Mouse (Mus musculus): ENCODE measurements around the gene Gk5.
"Not testable (repeated sequence)": the region's sequence is repeated elsewhere in the genome, so short reads cannot be mapped to it uniquely, and the experiment has no call there.

Gk5 gene

DNA sequence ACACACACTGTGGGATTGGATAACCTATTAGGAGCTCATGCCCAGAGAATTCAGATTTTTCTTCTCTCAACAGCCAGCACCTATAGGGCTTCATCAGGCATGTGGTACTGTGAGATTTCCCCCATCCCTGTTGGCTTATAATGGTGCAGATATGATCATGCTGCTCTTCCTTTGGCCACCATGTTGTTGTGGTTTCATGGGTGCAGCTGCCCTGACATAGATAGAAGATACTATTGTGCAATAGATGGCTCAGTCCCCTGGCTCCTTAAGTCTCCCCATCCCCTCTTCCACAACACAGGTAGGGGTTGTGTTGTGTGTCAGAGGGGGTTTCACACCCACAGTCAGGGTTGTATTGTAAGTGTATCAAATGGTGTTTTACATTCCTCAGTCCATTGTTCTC is 25.7 kb downstream of the Gk5 start:
- DNase-seq (ENCODE audit: low spot score): no peak

DNA sequence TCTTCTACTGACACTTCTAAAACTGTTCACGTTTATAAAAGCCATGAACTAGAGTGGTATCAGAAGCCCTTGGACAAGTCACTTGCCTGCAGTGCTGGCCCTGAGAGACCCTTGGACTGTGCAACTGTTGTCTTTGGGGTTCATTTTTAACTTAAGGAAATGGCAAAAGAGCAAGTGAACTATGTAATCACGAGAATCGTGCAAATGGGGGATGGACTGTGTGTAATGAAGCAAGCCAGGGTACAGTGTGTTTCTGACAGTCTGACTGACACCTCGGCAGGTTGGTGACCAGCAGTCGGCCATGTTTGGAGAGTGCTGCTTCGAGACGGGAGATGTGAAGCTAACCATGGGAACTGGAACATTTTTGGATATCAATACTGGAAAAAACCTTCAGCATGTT is 33.6 kb downstream of the Gk5 start:
- DNase-seq (ENCODE audit: low spot score): no peak

DNA sequence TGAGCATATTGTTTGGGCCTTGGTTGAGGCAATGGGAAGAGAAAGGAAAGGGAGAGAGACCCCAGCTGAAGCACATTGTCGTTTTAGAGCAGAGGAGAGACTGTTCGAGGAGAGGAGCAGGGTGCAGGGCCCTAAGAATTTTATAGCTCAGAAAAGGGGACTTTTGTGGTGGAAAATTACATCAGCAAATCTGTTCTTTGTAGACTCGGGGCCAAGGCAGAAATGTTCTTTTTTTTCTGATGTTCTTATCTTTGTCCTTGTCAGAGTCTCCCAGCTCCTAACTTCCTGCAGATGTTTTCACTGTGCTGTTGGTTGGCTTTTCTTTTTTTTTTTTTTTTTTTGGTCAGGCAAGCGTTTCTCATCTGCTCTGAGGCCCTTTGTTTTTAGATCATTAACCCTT is 39.3 kb downstream of the Gk5 start:
- no peak for DNase-seq (ENCODE audit: low spot score)

DNA sequence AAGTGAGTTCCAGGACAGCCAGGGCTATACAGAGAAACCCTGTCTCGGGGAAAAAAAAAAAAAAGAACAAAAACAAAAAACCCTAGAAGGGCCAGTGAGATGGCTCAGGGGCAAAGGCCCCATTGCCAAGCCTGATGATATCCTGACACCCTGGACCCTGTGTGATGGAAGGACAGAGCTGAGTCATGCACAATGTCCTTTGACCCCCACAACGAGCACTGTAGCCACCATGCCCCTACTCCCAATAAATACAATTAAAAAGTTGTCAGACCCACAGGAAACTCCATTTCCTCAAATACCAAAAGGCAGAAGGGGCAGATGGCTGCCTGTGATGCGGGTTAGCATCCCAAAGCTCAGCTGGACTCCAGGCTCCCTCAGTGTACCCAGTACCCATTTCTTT is 39.9 kb downstream of the Gk5 start:
- DNase-seq (ENCODE audit: low spot score): no peak

DNA sequence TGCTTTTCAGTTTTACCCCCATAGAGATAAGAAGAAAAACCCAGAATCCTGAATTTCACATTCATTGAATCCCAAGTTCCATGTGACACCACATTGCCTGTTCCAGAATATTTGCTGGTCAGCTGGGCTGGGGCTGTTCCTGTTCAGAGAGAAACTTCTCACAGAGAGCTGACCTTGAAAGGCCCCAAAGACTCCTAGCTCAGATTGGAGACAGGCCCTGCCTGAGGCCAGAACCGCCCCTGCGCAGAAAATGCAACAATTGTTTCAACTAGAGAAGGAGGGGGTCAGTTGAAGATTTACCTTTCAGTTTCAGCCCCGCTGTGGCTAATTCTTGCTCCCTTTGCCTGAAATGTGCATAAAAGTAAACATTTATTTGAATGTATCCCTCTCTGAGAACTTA is 41.6 kb downstream of the Gk5 start:
- peak; percentile 77 for DNase-seq (ENCODE audit: low spot score)

DNA sequence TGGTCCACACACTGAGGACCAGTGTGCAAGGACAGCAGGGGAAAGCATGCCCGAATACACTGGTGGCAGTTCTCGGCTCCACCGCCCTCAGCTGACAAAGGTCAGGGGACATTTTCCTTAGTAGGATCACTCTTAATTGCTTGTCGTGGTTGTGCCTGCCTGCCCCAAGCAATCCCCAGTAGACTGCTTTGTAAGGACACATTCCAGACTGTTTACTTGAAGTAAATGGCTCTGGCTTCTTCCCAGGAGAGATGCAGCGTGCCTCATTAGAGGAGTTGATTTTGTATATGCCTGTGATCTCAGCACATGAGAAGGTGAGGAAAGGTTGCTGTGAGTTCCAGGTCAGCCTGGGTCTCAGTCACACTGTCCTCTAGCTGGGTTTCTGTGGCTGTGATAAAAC is 43.3 kb downstream of the Gk5 start:
- no peak for DNase-seq (ENCODE audit: low spot score)

DNA sequence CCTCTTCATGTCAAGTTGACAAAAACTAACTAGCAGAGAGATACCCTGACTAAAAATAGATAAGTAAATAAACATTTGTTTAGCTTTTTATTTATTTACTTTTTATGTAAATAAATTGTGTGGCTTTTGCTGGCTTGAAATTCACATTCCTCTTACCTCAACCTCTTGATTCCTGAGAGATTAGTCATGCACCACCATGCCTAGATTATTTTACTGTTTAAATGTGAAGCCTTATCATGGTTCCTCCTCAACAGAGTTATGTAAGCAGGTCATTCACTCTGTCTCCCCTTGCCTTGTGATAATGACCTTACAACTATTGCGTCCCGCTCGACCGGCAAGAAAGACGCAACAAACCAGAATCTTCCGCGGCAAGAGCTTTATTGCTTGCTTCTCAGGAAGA is 44.3 kb downstream of the Gk5 start:
- no peak for DNase-seq (ENCODE audit: low spot score)

DNA sequence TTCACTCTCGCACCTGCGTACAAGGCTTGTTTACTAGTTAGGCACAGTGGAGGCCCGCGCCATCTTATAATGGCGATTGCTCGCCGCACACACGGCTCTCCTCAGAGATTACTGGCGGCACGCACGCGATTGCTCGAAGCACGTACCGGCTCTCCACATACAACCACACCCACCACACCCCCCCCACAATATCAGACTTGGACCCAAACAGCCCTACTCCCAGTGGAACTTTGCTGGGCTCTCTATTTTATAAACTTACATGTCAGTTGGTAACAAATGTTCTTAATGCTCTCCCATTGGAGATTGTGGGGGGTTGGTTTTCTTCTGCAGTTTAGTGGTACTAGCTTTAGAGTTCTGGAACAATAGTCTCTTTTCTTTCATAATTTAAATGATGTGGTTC is 44.8 kb downstream of the Gk5 start:
- DNase-seq (ENCODE audit: low spot score): not testable (repeated sequence)

DNA sequence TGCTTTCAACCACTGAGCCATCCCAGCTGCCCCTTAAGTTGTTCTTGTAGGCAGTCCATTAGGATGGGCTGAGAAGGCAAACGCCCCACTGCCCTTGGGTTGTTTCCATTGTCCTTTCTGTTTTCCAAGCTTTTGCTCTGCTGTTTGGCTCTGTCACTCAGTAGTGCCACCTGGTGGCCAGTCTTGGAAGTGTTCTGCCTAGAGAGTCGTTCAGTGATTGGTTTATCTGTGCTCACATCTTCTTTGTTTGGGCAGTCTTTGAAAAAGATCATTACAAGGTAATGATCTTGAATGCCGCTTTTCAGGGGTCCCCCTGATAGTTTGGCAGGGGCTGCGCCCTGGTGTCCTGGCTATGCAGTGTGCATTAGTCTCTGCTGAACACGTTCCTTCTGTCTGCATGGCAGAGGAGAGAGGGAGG is 48.0 kb downstream of the Gk5 start:
- DNase-seq (ENCODE audit: low spot score): peak; percentile 55

DNA sequence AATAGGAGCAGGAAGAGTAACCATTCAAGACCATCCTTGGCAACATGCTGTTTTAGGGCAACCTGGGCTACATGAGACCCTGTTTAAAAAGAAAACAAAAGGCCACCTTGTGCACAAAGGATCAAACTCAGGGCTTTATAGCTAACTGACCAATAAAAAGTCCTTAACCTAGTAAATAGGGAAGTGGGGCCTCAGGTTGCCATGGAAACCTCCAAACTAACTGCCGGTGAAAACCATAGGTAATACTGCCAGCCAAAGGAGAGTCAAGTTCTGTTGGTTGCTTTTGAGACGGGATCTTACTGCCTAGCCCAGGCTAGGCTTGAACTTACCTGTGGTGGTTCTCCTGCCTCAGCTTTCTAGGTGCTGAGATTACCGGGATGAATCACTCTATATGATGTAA is 51.4 kb downstream of the Gk5 start:
- no peak for DNase-seq (ENCODE audit: low spot score)

DNA sequence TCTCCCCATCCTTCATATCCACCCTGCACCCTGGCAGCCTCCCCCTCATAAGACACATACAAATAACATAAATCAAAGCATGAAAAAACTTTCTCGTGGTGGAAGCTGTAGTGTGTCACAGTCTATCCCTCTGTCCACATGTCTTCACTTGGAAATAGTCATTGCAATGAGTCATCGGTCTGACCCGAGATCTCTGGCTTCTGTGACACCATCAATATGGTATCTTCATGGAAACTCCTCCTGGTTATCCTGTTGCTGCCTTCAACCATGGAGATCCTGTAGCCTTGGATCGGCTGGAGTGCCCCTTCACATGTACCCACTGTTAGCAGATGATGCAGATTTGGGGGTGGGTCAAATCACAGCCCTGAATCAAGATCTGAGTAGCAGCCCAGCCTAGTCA is 65.7 kb downstream of the Gk5 start:
- DNase-seq (ENCODE audit: low spot score): no peak

DNA sequence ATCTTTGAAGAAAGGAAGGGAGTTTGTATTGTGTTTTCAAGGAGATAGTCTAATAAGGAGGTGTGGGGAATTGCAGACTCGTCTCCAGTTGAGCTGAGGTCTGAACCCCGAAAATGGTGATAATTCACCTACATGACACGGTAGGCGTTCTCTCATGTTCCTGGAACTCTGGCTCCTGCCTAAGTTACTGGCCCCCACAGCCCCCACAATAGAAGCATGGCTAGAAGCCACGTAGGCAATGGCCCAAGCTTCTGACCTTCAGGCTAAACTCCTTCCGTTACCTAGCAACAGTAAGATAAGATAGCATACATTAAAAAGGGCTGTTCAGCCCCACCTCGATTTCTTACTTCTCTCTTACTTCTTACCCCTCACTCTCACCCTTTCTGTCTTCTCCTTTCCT is 67.5 kb downstream of the Gk5 start:
- no peak for DNase-seq (ENCODE audit: low spot score)

DNA sequence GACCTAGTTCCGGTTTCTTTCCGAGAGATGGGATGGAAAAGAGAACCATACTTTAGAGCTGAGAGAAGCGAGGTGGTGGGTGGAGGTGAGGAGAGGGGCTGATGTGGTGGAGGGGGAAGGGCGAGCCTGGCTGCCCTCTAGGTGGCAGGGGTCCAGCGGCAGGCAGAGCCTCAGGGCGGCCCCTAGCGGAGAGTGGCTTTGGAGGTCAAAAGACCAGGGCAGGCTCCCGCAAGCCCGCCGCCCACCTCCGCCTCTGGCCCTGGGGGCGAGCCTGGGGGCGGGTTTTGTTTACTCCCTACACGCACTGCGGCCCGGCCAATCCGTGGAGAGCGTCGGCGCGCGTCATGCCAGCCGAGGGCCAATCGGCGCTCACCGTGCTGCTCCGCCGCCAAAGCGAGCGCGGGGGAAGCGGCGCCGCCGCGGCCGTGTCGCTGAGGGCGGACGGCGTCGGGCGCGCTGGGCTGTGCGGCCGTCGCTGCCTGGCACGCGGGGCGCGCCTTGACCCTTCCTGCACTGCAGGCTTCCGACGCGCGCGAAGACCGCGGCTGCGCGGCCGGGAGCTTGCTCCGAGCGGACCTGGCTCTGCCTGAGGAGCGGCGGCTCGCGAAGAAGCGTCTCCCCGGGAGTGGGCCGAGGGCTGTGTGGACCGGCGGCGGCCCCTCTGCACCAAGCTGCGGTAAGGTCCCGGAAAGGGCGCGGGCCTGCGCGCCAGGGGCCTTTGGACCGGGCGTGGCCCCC is 76.9 kb downstream of the Gk5 start, which contains the start of gene Tfdp2:
Gene Tfdp2 (plus strand): TSS at position 391 of the 738 bp plus-strand sequence.
- peak; percentile 95 for DNase-seq (ENCODE audit: low spot score)

DNA sequence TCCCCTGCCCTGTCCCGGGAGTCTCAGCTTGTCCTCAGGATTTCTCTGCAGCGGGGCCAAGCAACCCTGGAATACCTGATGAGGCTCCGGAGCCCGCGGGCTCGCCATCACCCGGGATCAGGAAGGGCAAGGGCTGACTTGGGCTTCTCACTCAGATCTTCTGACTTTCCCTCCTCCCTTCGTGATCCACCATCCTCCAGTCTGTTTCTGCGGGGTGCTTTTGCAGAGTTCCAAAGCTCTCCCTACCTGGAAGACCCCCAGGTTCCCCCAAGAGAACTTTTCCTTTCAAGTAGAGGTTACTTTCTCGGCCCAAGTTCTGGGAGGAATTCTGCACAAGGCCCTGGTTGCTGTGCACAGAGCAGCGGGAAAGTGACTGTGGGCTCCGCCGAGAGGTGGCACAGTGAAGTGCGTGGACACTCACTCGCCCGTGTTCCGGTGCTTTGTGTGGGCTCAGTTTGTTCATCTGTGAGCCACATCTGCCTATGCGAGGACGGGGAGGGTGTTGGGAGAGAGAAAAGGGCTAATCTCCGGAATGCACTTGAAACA is 77.5 kb downstream of the Gk5 start:
- peak; percentile 40 for DNase-seq (ENCODE audit: low spot score)

DNA sequence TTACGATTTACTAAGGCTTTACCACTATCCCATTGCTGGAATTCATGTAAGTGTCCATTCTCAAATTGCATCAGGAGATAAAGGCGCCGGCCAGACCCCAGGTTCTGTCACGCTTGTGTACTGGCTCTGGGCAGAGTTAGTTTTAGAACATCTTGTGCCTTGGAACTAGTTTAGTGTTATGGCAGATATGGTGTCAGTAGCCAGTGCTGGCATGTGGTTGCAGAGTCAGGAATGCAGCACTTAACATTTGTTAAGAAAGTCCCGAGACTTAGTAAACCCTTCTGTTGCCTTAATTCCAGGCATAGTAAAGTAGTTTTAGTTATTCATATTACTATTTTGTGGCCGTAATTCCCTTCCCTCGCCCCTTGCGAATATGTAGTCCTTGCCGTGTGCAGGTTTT is 78.6 kb downstream of the Gk5 start:
- no peak for DNase-seq (ENCODE audit: low spot score)

DNA sequence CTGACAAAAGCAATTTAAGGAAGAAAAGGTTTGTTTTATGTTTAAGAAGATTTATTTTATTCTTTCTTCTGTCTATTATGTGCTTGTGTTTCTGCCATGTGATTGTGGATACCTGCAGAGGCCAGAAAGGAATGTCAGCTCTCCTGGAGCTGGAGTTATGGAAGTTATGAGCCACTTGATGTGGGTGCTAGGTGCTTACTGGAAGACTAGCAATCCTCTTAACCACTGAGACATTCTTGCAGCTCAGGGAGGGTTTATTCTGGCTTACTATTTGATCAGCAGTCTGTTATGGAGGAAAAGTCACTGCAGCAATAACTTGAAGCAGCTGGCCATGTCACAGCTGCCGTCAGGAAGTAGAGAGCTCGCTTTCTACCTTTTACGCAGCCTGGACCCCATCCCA is 84.5 kb downstream of the Gk5 start:
- no peak for DNase-seq (ENCODE audit: low spot score)

DNA sequence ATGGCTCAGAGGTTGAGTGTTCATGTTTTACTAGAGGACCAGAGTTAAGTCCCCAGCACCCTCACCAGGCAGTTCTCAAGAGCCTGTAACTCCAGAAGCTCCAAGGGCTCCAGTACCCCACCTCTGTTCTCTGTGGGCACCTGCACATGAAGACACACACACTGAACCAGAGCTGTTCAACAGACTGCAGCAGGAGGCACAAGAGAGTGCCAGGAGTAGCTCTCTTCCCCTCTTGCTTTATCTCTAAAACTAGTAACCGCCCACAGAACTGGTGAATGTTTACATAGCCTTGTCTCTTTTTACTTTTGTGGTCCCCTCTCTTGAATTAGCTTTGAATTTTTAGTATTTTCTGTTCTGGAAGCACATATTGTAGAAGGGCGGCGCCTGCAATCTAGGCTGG is 88.3 kb downstream of the Gk5 start:
- no peak for DNase-seq (ENCODE audit: low spot score)

DNA sequence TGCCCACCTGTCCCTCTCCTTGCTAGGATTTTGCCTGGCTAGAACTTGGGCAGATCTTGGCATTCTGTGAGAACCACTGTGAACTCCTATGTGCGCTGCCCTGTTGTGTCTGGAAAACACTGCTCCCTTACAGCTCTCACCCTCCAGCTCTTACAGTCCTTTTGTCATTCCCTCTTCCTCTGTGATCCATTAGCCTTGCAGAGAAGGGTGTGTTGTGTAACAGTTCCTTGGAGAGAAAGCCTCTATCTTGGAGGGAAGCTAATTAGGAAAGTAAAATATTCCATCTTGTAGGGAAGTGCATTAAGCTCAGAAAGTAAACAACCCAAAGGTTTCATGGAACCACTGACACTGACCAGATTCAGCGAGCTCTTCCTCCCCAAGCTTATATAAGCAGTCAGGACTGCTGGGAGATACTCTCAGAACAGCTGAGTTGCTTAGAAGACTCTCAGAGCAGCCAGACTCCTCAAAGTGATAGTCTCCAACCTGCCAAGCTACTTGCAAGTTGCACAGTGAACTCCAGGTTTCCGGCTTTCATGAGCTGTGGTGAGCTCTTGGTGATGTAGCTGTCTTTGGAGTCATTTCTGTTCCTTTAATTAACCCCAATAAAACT is 94.0 kb downstream of the Gk5 start:
- DNase-seq (ENCODE audit: low spot score): no peak

DNA sequence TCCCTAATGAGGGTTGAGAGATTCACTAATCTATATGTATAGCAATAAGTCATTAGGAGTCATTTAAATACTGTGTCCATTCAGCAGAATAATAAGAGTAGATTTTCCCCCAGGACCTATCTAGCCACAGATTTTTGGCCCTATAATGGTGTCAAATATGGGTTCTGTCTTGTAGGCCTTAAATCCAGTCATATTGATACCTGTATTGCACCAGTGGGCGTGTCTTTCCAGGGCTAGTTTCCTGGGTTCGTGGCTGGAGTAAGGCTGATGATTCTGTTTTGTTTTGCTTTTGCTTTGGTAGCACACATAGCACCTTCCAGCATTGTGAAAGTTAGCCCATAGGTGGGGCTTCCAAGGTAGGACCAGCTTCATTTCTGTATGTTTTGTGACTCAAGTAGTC is 95.0 kb downstream of the Gk5 start:
- no peak for DNase-seq (ENCODE audit: low spot score)

DNA sequence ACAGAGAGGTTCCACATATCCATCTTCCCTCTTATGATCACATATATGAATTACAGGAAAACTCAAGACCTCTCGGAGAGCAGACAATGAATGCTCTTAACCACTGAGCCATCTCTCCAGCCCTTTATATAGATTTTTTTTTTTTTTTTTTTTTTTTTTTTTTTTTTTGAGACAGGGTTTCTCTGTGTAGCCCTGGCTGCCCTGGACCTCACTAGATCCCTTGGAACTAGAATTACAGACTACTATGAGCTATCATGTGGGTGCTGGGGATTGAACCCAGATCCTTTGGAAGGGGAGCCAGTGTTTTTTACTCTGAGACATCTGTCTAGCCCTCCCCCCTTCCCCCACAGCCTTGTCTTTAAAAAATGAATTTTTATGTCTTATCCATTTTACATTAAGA is 98.1 kb downstream of the Gk5 start:
- no peak for DNase-seq (ENCODE audit: low spot score)

DNA sequence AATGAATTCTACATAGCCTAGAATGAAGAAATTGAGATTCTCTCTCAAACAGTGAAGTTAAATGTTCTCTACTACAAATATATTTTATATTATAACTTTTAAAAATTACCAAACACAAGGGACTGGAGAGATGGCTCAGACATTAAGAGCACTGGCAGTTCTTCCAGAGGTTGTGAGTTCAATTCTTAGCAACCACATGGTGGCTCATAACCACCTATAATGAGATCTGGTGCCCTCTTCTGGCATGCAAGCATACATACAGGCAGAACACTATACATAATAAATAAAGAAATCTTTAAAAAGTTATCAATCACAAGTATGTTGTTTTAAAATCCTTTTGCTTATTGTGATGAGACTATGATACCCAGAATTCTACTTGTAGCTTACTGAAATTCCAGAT is 98.6 kb downstream of the Gk5 start:
- DNase-seq (ENCODE audit: low spot score): no peak

DNA sequence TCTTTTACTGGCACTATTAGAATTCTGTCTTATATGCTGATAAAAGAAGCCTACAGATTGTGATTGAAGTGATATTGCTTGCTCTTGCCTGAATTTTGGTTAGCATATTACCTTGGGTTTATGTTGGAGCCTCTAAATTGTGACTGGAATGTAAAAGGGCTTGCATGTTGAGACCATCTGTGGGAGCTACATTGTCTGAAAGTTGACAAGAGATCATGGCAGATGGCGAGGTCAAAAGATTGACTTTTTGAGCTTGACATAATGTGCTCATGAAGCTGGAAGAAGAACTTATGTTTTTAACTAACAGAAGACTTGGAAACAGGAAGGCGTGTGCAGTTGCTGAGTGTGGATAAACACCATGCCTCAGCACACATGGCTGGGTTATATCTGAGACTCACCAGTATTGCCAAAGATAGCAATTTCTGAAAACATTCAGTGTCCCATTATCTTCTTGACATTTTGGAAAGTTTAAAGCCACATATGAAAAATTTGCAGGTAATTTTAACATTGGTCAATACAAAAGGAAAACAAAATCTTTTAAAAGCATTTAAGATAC is 100.0 kb downstream of the Gk5 start:
- no peak for DNase-seq (ENCODE audit: low spot score)

DNA sequence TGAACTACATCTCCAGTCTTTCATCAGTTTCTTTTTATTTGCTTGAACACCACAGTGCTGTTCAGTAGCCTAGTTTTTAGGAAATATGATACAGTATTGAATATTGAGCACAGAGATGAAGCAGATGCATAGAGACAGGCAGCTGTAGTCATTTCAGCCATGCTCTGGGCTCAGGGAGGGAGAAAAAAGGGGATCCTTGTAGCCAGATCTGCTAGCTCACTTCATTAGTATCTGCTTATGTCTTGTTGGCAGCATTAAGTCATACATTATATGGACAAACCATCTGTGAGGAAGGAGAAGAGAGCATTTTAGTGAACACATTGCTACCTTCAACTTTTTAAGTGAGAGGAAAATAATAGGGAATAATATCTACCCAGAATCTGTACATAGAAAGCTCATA is 101.3 kb downstream of the Gk5 start:
- no peak for DNase-seq (ENCODE audit: low spot score)

DNA sequence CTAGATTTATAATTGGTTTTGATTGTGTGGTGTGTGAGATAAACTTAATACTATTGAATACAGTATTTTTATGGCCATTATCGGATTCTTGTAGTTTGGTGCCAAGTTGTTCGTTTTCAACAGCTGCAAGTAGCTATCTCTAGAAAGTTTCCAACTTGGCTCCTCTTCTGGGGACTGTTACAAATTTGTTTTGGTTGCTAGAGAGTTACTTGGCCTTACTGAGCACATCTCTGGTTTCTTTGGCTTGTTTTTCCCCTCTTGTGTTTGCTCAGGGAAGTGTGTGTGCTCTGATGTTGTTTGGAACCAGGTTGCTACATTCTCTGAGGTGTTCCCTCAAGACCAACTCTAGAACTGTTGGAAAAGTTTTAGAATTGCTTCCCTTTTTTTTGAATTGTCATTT is 104.1 kb downstream of the Gk5 start:
- no peak for DNase-seq (ENCODE audit: low spot score)
